Mouse (Mus musculus) midbrain, embryonic 14.5 days (tissue): Measurements from ENCODE around the gene Slc7a5. TPM values are rescaled to one million over a fixed set of nuclear protein-coding genes. Genes with fewer than 3 reads are reported as not detected.
A peak's percentile ranks its signal among the peaks of the same experiment; 100 is the strongest.

Experiments used
- ATAC-seq: fragments of 200-750 bp; cut with Nextera tagmentation; 2 replicates; pipeline ENCODE4 v1.8.0; 2017; ENCODE audit warnings: moderate number of reproducible peaks, moderate library complexity; ENCODE audit not compliant: low FRiP score, low TSS enrichment
- DNase-seq: peaks from one replicate; pipeline ENCODE4 v3.0.0-alpha.2; 2015
- H3K27ac ChIP-seq: fragments of 300-500 bp; sonication (generic); replicated peaks from 2 replicates; pipeline ENCODE4 v1.5.1; 2014; ENCODE audit warnings: mild to moderate bottlenecking, low read depth, low read length, moderate library complexity
- H3K27me3 ChIP-seq: fragments of 300-500 bp; sonication (generic); 2 replicates; pipeline ENCODE4 v1.6.1; 2014; ENCODE audit warnings: low read length, control low read depth, mixed read lengths; ENCODE audit not compliant: control insufficient read depth, insufficient read depth
- H3K36me3 ChIP-seq: fragments of 300-500 bp; sonication (generic); 2 replicates; pipeline ENCODE4 v1.6.1; 2014; ENCODE audit warnings: low read length, control low read depth; ENCODE audit not compliant: control insufficient read depth, insufficient read depth
- H3K4me1 ChIP-seq: fragments of 300-500 bp; sonication (generic); 2 replicates; pipeline ENCODE4 v1.6.1; 2014; ENCODE audit warnings: mild to moderate bottlenecking, antibody characterized with exemption, low read length, control low read depth; ENCODE audit not compliant: control insufficient read depth, insufficient read depth
- H3K4me2 ChIP-seq: fragments of 300-500 bp; sonication (generic); 2 replicates; pipeline ENCODE4 v1.6.1; 2014; ENCODE audit warnings: mild to moderate bottlenecking, low read length, moderate library complexity
- H3K4me3 ChIP-seq: fragments of 300-500 bp; sonication (generic); replicated peaks from 2 replicates; pipeline ENCODE4 v1.5.1; 2014; ENCODE audit warnings: low read depth, low read length
- H3K9ac ChIP-seq: fragments of 300-500 bp; sonication (generic); replicated peaks from 2 replicates; pipeline ENCODE4 v1.6.1; 2014; ENCODE audit warnings: mild to moderate bottlenecking, low read length, moderate library complexity
- H3K9me3 ChIP-seq: fragments of 300-500 bp; sonication (generic); 2 replicates; pipeline ENCODE4 v1.6.1; 2016; ENCODE audit warnings: low read length, control low read depth, mixed read lengths; ENCODE audit not compliant: control insufficient read depth
- WGBS: fragments of 180-500 bp; shearing (Covaris S2); extraction: QIAGEN DNeasy Blood & Tissue Kit; methylation state at CpG from one replicate; pipeline ENCODE4 v1.1.7; 2014; 5-methylcytosine and 5-hydroxymethylcytosine counted together
- polyA plus RNA-seq: library from polyadenylated mRNA; unstranded; fragments of >200 nt; fragmentation: Nextera tagmentation; extraction: Ambion mirVana; gene quantifications from 2 replicates; pipeline ENCODE4 v1.2.1, GENCODE M21; 2014

The Slc7a5 gene
- polyA plus RNA-seq, 1 experiment from 2014 or later, result 54.0 TPM

DNA sequence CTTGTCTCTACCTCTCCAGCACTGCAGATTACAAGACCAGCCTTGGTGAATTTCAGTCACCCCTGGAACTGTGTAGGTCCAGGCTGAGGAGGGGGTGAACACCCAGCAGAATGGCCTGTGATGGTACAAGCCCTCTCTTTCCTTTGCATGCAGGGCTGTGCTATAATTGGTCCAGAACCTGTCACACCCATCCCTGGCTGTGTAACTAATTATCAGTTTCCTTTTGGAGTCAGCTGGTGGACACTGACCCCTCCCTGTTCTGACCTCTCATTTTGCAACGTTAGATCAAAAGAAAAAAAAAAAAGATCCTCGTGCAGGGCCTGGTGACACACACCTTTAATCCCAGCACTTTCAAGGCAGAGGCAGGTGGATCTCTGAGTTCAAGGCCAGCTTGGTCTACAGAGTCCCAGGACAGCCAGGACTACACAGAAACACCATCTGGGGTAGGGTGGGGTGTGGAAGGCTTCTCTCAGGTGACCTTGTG is 35.6 kb upstream of the Slc7a5 start:
- H3K9ac ChIP-seq, result no peak overlapping the region
- H3K4me1 ChIP-seq, result peaks cover 12% of the 10 kb centered on the region
- no peaks in the 10 kb centered on the region for H3K9me3 ChIP-seq
- no peak overlapping the region for H3K27ac ChIP-seq
- no peak overlapping the region for H3K4me3 ChIP-seq
- ATAC-seq (no peak), DNase-seq (no peak)
- H3K4me2 ChIP-seq, result no peak overlapping the region
- H3K36me3 ChIP-seq, result no peaks in the 10 kb centered on the region
- 56% methylated on average over 2 of the region's 2 CpGs for WGBS
- no peaks in the 10 kb centered on the region for H3K27me3 ChIP-seq

DNA sequence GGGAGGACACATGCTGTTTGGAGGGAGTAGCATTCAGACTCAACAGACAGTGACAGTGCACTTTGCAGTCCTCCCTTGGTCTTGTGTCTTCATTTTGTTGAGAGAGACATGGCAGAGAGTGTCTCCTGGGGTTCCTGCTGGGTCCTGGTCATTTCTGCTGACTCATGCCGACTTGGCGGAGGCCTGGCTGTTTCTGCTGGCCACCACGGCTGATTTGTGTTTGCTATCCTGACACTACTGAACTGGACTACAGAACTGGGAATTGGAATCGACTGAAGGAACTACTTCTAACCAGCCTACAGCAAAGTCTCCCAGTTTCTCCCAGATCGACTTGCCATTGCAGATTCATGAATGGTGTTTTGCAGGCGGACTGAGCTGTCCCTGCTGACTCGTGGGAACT is 31.2 kb upstream of the Slc7a5 start:
- no peaks in the 10 kb centered on the region for H3K36me3 ChIP-seq
- no peak for DNase-seq
- no peak overlapping the region for H3K4me2 ChIP-seq
- peaks cover 15% of the 10 kb centered on the region for H3K4me1 ChIP-seq
- no peak overlapping the region for H3K27ac ChIP-seq
- no peak overlapping the region for H3K4me3 ChIP-seq
- no peaks in the 10 kb centered on the region for H3K27me3 ChIP-seq
- ATAC-seq, result no peak
- H3K9me3 ChIP-seq, result no peaks in the 10 kb centered on the region
- WGBS, result 87% methylated on average over 7 of the region's 7 CpGs
- no peak overlapping the region for H3K9ac ChIP-seq

DNA sequence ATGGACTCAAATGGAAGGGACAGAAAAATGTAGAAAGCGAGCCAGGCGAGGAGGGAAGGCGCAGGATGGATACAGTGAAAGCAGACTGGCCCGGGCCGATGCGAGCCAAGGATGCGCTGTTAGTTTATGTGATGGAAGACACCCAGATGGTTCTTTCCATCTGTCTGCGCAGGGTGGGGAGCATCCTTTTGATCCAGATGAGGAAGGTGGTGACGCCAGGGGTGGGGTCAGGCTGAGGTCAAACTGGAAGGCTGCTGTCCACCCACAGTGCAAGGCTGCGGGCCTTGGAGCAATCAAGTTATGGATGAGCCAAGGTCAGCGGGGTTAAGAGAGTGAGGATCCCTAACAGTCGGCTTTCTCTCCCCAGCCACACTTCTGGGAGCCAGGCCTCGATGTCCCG is 28.9 kb upstream of the Slc7a5 start:
- DNase-seq (no peak), ATAC-seq (no peak)
- Histone ChIP-seq H3K4me2 (no peak overlapping the region), H3K4me1 (peaks cover 15% of the 10 kb centered on the region), H3K36me3 (no peaks in the 10 kb centered on the region), H3K27me3 (no peaks in the 10 kb centered on the region), H3K27ac (no peak overlapping the region), H3K4me3 (no peak overlapping the region), H3K9me3 (no peaks in the 10 kb centered on the region), H3K9ac (no peak overlapping the region)
- WGBS, result 87% methylated on average over 14 of the region's 14 CpGs

DNA sequence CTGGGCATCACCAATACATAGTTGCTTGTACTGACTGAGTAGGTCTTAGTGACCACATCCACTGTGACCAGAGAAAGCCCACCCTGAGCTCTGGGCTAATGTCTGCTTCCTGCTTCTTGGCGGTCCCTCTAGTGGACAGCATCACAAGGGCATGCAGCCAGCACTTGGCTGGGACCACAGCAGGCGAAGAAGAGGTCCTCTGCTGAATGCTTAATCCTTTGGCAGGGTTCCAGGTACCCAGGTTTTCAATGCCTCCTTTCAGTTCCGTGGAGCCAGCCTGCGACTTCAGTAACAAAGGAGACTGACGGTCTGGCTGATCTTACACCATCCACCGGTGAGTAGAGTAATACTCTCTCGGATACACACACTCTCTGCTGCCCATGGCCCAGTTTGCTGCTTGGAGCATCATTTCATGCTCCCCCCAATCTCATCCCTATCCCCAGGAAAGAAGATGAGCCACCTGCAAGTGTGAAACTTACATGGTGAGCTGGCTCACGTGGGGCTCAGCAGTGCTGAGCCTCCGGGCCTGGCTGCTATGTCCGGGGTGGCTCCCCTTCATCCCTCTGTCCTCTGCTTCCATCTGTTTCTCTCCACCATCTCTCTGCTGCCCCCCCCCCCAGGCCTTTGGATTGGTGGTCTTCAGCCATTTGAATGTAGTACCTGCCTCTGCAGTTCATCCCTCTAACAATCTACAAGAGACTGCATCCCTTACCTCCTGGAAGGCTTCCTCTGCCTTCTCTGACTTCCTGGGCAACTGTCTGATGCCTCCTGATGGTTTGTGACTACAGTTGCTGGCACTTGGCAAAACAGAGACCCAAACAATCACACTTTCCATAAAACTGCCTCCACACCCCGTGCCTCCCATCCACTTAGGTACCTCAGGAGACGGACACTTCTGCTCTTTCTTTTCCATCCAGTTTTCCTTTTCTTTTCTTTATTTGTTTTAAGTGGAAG is 28.1 kb upstream of the Slc7a5 start:
- peak; percentile 91 for DNase-seq
- Histone ChIP-seq H3K27ac (peak overlapping the region; percentile 81), H3K4me3 (no peak overlapping the region), H3K4me1 (peaks cover 15% of the 10 kb centered on the region), H3K9me3 (no peaks in the 10 kb centered on the region), H3K27me3 (no peaks in the 10 kb centered on the region), H3K4me2 (peak overlapping the region; percentile 11), H3K9ac (peak overlapping the region; percentile 30), H3K36me3 (no peaks in the 10 kb centered on the region)
- peak; percentile 83 for ATAC-seq
- WGBS, result 37% methylated on average over 12 of the region's 12 CpGs

DNA sequence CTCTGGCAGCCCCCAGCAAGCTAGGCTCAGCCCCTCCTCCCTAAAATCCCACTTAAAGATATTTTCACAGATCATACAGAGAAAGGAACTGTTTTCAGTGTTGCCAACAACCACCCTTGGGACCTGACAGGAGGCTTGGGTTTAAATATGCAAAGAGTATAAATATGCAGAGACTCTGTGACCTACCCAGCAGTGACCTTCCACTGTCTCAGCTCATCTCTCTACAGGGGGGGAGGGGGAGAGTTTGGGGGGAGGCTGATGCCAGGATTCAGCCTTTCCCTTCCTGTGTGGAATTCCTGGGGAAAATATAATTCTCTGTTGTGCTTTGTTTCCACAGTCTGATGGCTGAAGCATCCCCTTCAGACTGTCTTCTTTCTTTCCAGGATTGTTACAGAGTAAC is 27.4 kb upstream of the Slc7a5 start:
- peak overlapping the region; percentile 11; the same call in 1 of the 2 replicates for H3K4me2 ChIP-seq
- DNase-seq (peak; percentile 34), ATAC-seq (no peak)
- H3K4me3 ChIP-seq, result no peak overlapping the region
- no peaks in the 10 kb centered on the region for H3K36me3 ChIP-seq
- H3K9ac ChIP-seq, result no peak overlapping the region
- H3K9me3 ChIP-seq, result no peaks in the 10 kb centered on the region
- H3K27me3 ChIP-seq, result no peaks in the 10 kb centered on the region
- H3K4me1 ChIP-seq, result peaks cover 15% of the 10 kb centered on the region
- H3K27ac ChIP-seq, result peak overlapping the region; percentile 81

DNA sequence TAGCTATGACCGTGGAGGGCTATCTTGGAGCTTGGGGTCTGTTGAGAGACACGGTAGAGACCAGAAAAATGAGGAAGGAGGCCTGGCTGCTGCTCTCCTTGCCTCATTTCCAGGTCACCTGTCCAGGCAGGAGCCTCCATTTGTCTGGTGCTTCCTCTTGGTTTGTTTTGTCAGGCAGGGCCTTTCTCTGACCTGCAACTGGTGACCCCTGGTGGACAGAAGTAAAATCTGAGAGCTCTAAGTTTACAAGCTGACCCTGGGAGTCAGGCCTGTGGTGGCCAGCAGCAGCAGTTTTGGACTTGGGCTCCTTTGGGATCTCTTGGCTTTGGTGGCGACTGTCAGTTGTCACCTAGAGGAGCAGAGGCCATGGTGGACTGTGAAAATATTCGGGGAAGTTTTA is 27.0 kb upstream of the Slc7a5 start:
- DNase-seq (peak; percentile 68), ATAC-seq (no peak)
- peaks cover 15% of the 10 kb centered on the region for H3K4me1 ChIP-seq
- H3K9ac ChIP-seq, result no peak overlapping the region
- no peaks in the 10 kb centered on the region for H3K27me3 ChIP-seq
- H3K9me3 ChIP-seq, result no peaks in the 10 kb centered on the region
- no peak overlapping the region for H3K4me3 ChIP-seq
- WGBS, result 37% methylated on average over 4 of the region's 4 CpGs
- peak overlapping the region; percentile 81 for H3K27ac ChIP-seq
- no peaks in the 10 kb centered on the region for H3K36me3 ChIP-seq
- no peak overlapping the region for H3K4me2 ChIP-seq

DNA sequence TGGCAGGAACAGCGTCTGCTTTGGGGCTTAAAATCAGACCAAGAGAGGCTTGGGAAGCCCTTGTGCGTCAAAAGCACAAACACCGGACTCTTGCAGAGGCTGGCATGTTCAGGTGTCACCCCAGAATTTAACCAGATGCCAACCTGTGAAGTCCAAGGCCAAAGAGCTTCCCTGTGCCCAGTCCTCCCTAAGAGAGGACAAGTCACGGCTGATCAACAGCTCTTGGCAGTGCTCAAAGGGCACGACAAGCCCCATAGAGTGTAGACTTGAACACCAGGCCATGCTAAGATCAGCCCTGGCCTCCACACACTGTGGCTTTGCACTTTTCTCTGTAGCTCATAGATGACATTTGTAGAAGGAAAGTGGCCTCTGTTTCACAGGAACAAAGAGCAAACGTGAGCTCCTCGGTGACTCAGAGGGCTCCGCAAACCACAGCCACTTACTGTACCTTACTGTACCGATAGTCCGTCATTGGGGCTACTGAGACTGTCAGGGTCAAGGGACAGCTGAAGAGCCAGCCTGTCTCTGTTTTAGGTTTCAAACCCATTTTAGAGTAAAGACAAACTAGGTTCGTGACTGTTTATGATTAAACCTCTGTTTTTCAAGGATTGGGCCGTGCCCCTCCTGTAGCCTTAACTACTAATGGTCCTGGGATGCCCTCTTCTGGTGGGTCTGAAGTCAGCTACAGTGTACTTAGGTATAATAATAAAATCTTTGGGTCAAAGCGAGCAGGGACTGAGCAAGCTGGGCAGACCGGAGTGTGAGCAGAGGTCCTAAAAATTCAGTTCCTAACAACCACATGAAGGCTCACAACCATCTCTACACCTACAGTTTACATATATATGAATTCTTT is 25.4 kb upstream of the Slc7a5 start:
- 85% methylated on average over 14 of the region's 14 CpGs for WGBS
- Histone ChIP-seq H3K9ac (no peak overlapping the region), H3K4me2 (no peak overlapping the region), H3K4me1 (peaks cover 15% of the 10 kb centered on the region), H3K36me3 (no peaks in the 10 kb centered on the region), H3K27ac (no peak overlapping the region), H3K9me3 (no peaks in the 10 kb centered on the region), H3K4me3 (no peak overlapping the region), H3K27me3 (no peaks in the 10 kb centered on the region)
- ATAC-seq, result no peak
- no peak for DNase-seq

DNA sequence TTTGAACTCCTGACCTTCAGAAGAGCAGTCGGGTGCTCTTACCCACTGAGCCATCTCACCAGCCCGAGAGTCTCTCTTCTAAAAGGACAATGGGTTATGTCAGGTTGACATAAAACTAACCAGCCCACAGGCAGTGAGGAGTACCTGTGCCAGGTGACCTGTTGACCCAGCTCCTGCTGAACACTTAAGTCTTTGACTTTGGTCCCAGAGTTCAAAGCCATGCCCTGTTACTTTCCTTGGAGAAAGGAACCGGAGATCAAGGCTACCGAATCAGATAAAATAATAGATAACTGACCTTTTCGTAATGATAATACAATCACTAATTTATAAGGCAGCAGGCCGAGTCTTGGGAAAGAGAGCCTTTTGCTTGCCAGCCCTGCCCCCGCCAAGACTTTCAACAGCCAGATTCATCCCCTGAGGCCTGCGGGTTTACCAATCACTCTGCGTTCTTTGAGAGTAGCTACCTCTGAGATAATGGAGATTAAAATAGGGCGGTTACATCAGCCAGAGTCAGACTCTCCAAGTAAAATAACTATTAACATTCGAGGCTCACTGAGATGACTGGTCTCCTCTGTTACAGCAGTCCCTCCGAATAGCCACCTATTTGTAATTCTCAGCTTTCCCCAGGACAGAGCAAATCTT is 24.7 kb upstream of the Slc7a5 start:
- peak; percentile 38 for DNase-seq
- Histone ChIP-seq H3K9me3 (no peaks in the 10 kb centered on the region), H3K27me3 (no peaks in the 10 kb centered on the region), H3K4me1 (peaks cover 15% of the 10 kb centered on the region), H3K4me3 (no peak overlapping the region), H3K27ac (no peak overlapping the region), H3K36me3 (no peaks in the 10 kb centered on the region), H3K9ac (no peak overlapping the region), H3K4me2 (no peak overlapping the region)
- no peak for ATAC-seq
- WGBS, result 66% methylated on average over 12 of the region's 12 CpGs
